Mouse (Mus musculus) embryonic facial prominence, embryonic 13.5 days (tissue): ENCODE measurements around the gene Rabgap1l. TPM values are rescaled to one million over a fixed set of nuclear protein-coding genes. Genes with fewer than 3 reads are reported as not detected.

ENCODE experiments used
- ATAC-seq: fragments of 200-750 bp; cut with Nextera tagmentation; 2 replicates; pipeline ENCODE4 v1.8.0; 2017; ENCODE audit warnings: low read depth; ENCODE audit not compliant: insufficient number of reproducible peaks, insufficient read depth, low FRiP score, low TSS enrichment
- H3K27ac ChIP-seq: fragments of 300-500 bp; sonication (generic); 2 replicates; pipeline ENCODE4 v1.5.1; 2015; ENCODE audit warnings: moderate library complexity, mild to moderate bottlenecking, inconsistent platforms
- H3K27me3 ChIP-seq: fragments of 300-500 bp; sonication (generic); 2 replicates; pipeline ENCODE4 v1.6.1; 2015; ENCODE audit warnings: mild to moderate bottlenecking, inconsistent platforms
- H3K36me3 ChIP-seq: fragments of 300-500 bp; sonication (generic); 2 replicates; pipeline ENCODE4 v1.6.1; 2015; ENCODE audit warnings: mild to moderate bottlenecking, inconsistent platforms
- H3K4me1 ChIP-seq: fragments of 300-500 bp; sonication (generic); 2 replicates; pipeline ENCODE4 v1.6.1; 2015; ENCODE audit warnings: inconsistent platforms
- H3K4me2 ChIP-seq: fragments of 300-500 bp; sonication (generic); 2 replicates; pipeline ENCODE4 v1.6.1; 2015; ENCODE audit warnings: moderate library complexity, mild to moderate bottlenecking, inconsistent platforms
- H3K4me3 ChIP-seq: fragments of 300-500 bp; sonication (generic); 2 replicates; pipeline ENCODE4 v1.5.1; 2015; ENCODE audit warnings: mild to moderate bottlenecking, inconsistent platforms
- H3K9ac ChIP-seq: fragments of 300-500 bp; sonication (generic); 2 replicates; pipeline ENCODE4 v1.6.1; 2015; ENCODE audit warnings: mild to moderate bottlenecking, inconsistent platforms
- H3K9me3 ChIP-seq: fragments of 300-500 bp; sonication (generic); 2 replicates; pipeline ENCODE4 v1.6.1; 2016; ENCODE audit warnings: inconsistent platforms
- WGBS: fragments of 180-500 bp; shearing (Covaris S2); methylation state at CpG from one replicate; pipeline ENCODE4 v1.1.7; 2015; ENCODE audit warnings: mixed read lengths; 5-methylcytosine and 5-hydroxymethylcytosine counted together
- polyA plus RNA-seq: library from polyadenylated mRNA; unstranded; fragments of >200 nt; fragmentation: Nextera tagmentation; extraction: Ambion mirVana; gene quantifications from 2 replicates; pipeline ENCODE4 v1.2.1, GENCODE M21; 2015

Rabgap1l gene
- polyA plus RNA-seq, 1 experiment from 2014 or later: 22.1 TPM

DNA sequence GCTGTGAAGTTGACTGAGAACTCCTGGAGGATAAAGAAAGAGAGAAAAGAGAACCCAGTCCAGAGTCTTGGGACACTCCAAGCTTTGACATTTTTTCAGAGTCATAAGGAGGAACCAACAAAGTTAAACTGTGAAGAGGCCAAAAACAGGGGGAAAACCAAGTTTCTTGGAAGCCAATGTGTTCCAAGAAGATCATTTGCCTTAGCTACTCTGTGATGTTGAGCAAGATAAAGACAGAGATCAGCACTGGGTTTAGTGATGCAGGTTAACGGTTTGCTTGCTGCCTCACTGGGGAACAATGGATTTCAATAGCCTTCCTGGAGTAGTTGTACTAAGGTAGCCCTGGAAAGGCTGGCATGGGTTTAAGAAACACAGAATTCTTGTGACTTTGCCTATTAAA is 18.9 kb upstream of the Rabgap1l start:
- Histone ChIP-seq H3K27me3 (no peaks in the 10 kb centered on the region), H3K27ac (no peak overlapping the region), H3K9me3 (no peaks in the 10 kb centered on the region), H3K4me3 (no peak overlapping the region), H3K4me1 (no peaks in the 10 kb centered on the region), H3K4me2 (no peak overlapping the region), H3K36me3 (no peaks in the 10 kb centered on the region), H3K9ac (no peak overlapping the region)
- 73% methylated on average over 1 of the region's 1 CpGs for WGBS
- no peak for ATAC-seq

DNA sequence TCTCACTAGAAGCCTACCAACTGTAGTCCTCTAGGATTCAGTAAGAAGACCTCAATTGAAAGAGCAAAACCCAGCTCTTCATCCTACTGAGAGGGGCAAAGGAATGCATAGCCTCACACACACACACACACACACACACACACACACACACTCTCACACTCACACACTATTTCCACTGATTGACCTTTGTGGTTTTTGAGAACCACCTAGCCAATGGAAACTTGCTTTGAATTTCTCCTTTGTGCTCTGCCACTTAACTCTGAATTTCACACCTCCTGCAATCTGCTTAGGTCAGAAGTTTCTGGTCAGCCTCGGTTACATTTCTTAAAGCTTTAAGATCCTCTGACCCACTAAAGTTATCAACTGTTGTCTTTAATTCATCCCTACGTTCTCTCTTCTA is 12.3 kb upstream of the Rabgap1l start:
- Histone ChIP-seq H3K27ac (no peak overlapping the region), H3K9me3 (no peaks in the 10 kb centered on the region), H3K4me3 (no peak overlapping the region), H3K9ac (no peak overlapping the region), H3K4me2 (no peak overlapping the region), H3K36me3 (no peaks in the 10 kb centered on the region), H3K4me1 (no peaks in the 10 kb centered on the region), H3K27me3 (no peaks in the 10 kb centered on the region)
- WGBS: 71% methylated on average over 2 of the region's 2 CpGs
- no peak for ATAC-seq

DNA sequence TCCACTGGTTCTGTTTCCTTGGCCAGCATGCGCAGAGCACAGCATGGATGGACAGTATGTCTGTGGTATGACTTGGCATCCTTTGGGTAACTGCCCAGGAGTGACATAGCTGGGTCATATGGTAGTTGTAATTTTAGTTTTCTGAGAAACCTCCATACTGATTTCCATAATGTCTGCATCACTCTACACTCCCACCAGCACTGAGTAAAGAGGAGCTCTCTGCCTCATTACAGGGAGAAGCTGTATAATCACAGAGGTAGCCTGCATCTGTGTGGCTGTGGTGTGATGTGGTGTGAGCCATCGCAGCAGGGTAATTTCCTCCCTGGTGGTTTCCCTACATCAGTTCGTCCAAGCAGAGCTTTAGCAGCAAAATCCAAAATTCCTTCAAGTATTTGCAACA is 7.0 kb upstream of the Rabgap1l start:
- ATAC-seq: no peak

DNA sequence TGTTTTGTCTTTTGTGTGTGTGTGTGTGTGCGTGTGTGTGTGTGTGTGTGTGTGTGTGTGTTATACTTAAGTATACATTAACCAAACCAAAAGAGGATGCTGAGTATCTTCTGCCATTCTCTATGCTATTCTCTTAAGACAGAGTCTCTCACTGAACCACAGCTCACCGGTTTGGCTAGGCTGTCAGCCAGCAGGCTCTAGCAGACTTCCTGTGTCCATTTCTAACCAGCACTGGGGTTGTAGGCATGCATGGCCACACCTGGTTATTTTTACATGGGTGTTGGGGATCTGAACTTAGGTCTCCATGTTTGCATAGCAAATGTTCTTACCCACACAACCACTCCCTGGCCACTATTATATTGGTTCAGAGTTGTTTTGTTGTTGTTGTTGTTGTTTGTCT is 2.0 kb upstream of the Rabgap1l start:
- Histone ChIP-seq H3K9ac (no peak overlapping the region), H3K4me2 (no peak overlapping the region), H3K4me3 (no peak overlapping the region), H3K27me3 (no peaks in the 10 kb centered on the region), H3K27ac (no peak overlapping the region), H3K9me3 (no peaks in the 10 kb centered on the region), H3K36me3 (no peaks in the 10 kb centered on the region), H3K4me1 (peaks cover 7% of the 10 kb centered on the region)
- 76% methylated on average over 2 of the region's 2 CpGs for WGBS
- ATAC-seq: no peak

More for the DNA sequence above, 7.0 kb upstream of the Rabgap1l start:
- no peaks in the 10 kb centered on the region for H3K27me3 ChIP-seq
- H3K9me3 ChIP-seq: no peaks in the 10 kb centered on the region
- no peak overlapping the region for H3K4me2 ChIP-seq
- H3K9ac ChIP-seq: no peak overlapping the region
- H3K36me3 ChIP-seq: no peaks in the 10 kb centered on the region
- H3K4me3 ChIP-seq: no peak overlapping the region
- no peak overlapping the region for H3K27ac ChIP-seq
- no peaks in the 10 kb centered on the region for H3K4me1 ChIP-seq
- WGBS: 72% methylated on average over 3 of the region's 3 CpGs

DNA sequence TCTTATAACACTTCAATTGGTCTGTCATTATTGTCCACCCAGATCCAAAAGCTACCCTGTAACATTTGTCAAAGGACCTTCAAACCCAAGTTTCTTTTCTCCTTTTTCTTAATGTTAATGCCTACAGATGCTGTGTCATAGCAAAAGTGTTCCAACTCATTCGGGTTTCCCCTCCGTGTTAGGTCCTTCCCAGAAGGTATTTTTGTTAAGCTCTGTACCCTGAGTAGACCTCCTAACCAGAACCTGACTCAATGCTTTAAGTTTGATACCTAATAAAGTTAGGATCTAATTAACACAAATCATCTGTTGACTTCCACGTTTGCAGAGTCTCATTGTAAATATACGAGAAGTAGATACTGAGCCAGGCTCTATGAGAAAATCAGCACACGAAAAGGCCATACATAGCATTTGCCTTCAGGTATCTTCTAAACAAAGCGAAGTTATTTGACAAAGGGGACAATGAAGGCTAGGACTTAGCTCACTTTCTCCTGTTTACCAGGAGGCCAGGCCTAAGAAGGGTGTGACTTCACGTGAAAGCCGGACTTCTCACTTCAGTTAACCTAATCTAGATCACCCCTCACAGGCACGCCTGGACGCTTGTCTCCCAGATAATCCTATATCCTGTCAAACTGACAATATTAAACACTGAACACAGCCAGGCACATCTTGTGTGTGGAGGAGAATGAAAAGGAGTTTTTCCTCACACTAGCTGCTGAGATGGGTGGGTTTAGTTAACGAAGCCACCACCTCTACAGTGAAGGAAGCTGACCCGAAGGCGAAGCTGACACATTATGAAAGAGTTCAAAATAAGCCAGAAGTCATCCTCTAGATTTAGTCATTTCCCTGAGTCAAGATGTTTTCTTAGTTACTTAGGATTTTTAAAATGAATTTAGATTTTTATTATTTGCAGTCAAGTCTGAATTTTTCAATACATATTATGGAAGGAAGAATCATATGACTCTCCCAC is 1.1 kb upstream of the Rabgap1l start:
- no peak for ATAC-seq
- 78% methylated on average over 13 of the region's 13 CpGs for WGBS

DNA sequence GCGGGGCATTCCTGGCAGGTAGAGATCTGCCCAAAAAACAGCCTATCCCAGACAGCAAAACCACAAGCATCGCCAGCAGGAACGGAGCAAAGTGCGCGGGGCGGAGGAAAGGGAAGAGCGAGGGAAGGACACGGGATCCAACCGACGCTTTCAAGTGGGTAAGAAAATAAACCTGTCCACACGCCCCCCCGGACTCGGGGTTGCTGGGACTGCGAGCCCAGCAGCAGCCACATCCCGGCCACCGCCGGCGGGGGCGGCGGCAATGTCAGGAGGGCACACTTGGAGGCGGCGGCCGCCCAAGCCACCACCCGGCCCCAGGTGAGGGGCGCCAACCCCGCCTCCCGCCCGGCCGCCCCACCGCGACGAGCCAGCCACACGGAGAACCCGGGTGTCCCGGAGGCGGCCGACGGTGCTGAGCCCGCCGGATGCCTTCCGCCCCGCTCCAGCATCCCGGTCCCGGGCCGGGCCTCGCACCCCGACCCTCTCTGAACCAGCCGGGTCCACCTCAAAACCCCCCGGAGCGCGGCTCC is 790 bp downstream of the Rabgap1l start:
- ATAC-seq: peak; percentile 71
- peak overlapping the region; percentile 95 for H3K4me2 ChIP-seq
- WGBS: under 1% methylated on average over 48 of the region's 51 CpGs
- H3K27me3 ChIP-seq: no peaks in the 10 kb centered on the region
- H3K4me3 ChIP-seq: peak overlapping the region; percentile 89
- H3K36me3 ChIP-seq: no peaks in the 10 kb centered on the region
- H3K9ac ChIP-seq: peak overlapping the region; percentile 89
- peaks cover 7% of the 10 kb centered on the region for H3K4me1 ChIP-seq
- H3K27ac ChIP-seq: peak overlapping the region; percentile 66
- H3K9me3 ChIP-seq: no peaks in the 10 kb centered on the region

More for the DNA sequence above, 1.1 kb upstream of the Rabgap1l start:
- Histone ChIP-seq H3K36me3 (no peaks in the 10 kb centered on the region), H3K4me1 (peaks cover 7% of the 10 kb centered on the region), H3K4me3 (no peak overlapping the region), H3K27ac (no peak overlapping the region), H3K9ac (no peak overlapping the region), H3K9me3 (no peaks in the 10 kb centered on the region), H3K4me2 (no peak overlapping the region), H3K27me3 (no peaks in the 10 kb centered on the region)

DNA sequence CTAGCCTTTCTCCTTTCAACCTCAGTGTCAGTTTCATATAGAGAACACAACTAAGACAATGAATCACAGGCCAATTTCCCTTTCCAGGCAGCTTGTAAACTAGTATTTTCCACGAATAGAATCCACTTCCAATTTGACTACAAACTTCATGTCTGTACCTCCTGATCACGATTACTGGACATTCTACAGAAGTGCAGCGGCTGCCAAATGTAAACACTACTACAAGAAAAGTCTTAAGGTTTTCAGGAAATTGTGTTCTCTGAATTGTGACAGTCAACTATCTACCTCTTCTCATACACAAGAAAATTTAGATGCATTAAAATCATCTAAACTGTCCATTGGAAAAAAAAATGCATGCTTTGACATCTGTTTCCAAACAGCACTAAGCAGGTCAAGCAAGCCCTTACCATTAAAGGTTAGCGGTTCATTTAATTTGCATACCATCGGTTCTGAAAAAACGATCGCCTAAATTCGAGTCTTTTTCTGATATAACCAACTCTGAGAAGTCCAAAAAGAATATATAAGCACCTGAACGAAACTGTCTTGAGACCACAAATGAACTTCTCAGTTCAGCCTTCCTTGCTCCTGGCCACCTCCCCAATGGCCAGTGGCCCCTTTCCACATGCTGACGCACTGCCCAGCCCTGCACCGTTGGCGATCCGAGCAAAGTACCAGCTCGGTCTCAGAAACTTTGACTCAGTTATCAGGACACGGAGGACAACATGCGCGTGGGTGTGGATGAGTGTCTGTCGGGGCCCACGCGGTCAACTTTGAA is 1.4 kb downstream of the Rabgap1l start:
- Histone ChIP-seq H3K4me2 (peak overlapping the region; percentile 95), H3K4me3 (peak overlapping the region; percentile 89), H3K4me1 (peaks cover 7% of the 10 kb centered on the region), H3K27ac (no peak overlapping the region), H3K36me3 (no peaks in the 10 kb centered on the region), H3K9ac (peak overlapping the region; percentile 89), H3K27me3 (no peaks in the 10 kb centered on the region), H3K9me3 (no peaks in the 10 kb centered on the region)
- ATAC-seq: no peak
- WGBS: 9% methylated on average over 20 of the region's 20 CpGs

DNA sequence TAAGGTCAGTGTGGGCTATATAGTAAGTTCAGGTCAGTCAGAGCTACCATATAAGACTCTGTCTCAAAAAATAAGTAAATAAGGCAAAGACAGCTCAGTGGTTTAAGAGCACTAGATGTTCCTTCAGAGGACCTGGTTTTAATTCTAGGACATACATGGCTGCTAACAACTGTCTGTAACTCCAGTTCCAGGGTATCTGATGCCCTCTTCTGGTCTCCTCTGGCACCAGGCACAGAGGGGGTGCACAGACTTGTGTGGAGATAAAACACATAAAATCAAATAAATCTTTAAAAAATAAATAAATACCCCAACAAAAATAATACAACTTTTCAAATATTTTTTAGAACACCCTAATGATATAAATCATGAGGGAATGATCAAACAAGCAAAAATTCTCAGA is 2.4 kb downstream of the Rabgap1l start:
- Histone ChIP-seq H3K4me1 (peaks cover 7% of the 10 kb centered on the region), H3K9me3 (no peaks in the 10 kb centered on the region), H3K27me3 (no peaks in the 10 kb centered on the region), H3K4me3 (no peak overlapping the region), H3K9ac (no peak overlapping the region), H3K27ac (no peak overlapping the region), H3K4me2 (no peak overlapping the region), H3K36me3 (no peaks in the 10 kb centered on the region)
- ATAC-seq: no peak

DNA sequence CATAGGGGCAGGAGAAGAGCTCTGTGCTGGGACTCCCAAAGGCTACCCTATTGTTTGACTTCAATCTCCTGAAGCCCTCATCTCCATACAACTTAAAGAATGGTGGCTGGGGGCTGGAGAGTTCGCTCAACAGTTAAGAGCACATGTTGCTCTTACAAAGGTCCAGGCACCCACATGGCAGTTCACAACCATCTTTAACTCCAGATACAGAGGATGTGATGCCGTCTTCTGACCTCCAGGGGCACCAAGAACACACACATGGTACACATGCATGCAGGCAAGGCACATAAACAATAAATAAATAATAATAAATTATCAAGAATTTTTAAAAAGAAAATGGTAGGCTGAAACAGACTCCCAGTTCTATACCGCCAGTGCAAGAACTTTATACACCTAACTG is 3.1 kb downstream of the Rabgap1l start:
- Histone ChIP-seq H3K9me3 (no peaks in the 10 kb centered on the region), H3K27ac (no peak overlapping the region), H3K9ac (no peak overlapping the region), H3K4me2 (no peak overlapping the region), H3K27me3 (no peaks in the 10 kb centered on the region), H3K36me3 (no peaks in the 10 kb centered on the region), H3K4me3 (no peak overlapping the region), H3K4me1 (peaks cover 7% of the 10 kb centered on the region)
- ATAC-seq: no peak
- 80% methylated on average over 3 of the region's 3 CpGs for WGBS

DNA sequence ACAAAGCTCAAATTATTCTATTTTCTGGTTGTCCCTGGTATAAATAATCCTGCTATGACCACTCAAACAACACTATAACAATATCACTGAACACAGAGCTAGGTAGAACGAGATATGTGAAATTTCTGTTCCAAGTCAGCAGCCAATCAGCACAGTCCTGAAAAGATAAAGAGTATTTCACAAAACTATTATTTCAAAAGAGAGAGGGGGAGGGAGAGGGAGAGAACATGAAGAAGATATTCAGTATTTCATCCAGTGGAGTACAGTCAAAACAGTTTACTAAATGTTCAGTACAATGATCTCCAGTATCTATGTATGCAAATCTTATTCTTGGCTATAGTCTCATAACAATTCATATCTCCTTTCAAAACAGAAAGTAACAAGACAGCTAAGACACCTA is 5.1 kb downstream of the Rabgap1l start:
- H3K27ac ChIP-seq: no peak overlapping the region
- WGBS: 65% methylated on average over 1 of the region's 1 CpGs
- H3K27me3 ChIP-seq: no peaks in the 10 kb centered on the region
- H3K9me3 ChIP-seq: no peaks in the 10 kb centered on the region
- H3K36me3 ChIP-seq: no peaks in the 10 kb centered on the region
- no peak overlapping the region for H3K4me2 ChIP-seq
- no peak overlapping the region for H3K9ac ChIP-seq
- no peak for ATAC-seq
- no peak overlapping the region for H3K4me3 ChIP-seq
- H3K4me1 ChIP-seq: peaks cover 7% of the 10 kb centered on the region

DNA sequence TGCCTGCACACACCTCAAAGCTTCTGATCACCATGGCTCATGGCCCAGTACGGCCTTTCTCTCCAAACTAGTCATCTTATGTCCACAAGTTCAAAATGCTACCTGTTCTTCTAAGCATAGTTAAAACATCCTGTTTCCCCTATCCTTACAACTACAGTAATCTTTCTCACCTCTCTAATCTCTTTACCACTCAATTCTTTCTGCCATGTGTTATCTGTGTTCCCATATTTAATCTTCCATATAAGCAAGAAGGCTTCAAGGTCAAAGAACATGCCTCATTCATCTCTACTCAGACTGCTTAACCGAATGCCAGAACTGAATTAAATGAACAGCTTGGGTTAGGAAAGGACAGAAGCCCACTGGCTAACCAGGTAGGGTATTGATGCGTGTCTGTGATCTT is 5.8 kb downstream of the Rabgap1l start:
- Histone ChIP-seq H3K36me3 (no peaks in the 10 kb centered on the region), H3K27me3 (no peaks in the 10 kb centered on the region), H3K9ac (no peak overlapping the region), H3K27ac (no peak overlapping the region), H3K9me3 (no peaks in the 10 kb centered on the region), H3K4me2 (no peak overlapping the region), H3K4me1 (peaks cover 7% of the 10 kb centered on the region), H3K4me3 (no peak overlapping the region)
- ATAC-seq: no peak
- WGBS: 87% methylated on average over 3 of the region's 3 CpGs
